Comparison of ENCODE assay signal across 12 mouse cellular contexts in the genomic region with DNA sequence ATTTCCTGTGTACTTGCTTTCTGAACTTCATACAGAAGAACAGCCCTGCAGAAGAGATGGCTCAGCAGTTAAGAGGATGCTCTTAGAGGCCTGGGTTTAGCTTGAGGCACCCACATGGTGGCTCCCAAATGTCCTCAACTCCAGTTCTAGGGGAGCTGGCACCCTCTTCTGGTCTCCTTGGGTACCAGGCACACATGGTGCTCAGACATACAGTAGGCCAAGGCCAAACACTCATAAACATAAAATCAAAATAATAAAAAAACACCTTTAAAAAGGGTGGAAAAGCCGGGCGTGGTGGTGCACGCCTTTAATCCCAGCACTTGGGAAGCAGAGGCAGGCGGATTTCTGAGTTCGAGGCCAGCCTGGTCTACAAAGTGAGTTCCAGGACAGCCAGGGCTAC. TPM values are rescaled to one million over a fixed set of nuclear protein-coding genes. Genes with fewer than 3 reads are reported as not detected.
DNase-seq lines count a peak whose midpoint lies in the region; ATAC-seq and TF ChIP-seq lines count a peak whose summit lies in the region.
"Had no signal": no experiment of that assay in that cellular context is flagged by ENCODE, and none has a peak within 500 bp of the region (broad histone marks: within the 10 kb centered on the region; RNA-seq: fewer than 3 reads in every experiment).

No protein-coding gene starts in this region.

- H3K4me3 ChIP-seq in forebrain, embryonic 10.5 days: peak overlapping the region; percentile 58
- H3K4me3 ChIP-seq in forebrain, postnatal 0 days (ENCODE audit: low read depth, low read length): no peak overlapping the region
- no peak overlapping the region for H3K4me3 ChIP-seq in lung, adult 2 months (replicated peaks; ENCODE audit: extremely low read depth, low read depth, low read length)
- 0 out of 2 replicates have a peak overlapping the region, but pooled peaks have one; percentile 21 for H3K4me3 ChIP-seq in forebrain, embryonic 12.5 days (replicated peaks)
- no peak overlapping the region for H3K4me3 ChIP-seq in midbrain, embryonic 15.5 days
- H3K4me3 ChIP-seq: limb, embryonic 15.5 days; megakaryocyte, embryonic 14.5 days had no signal

- ATAC-seq in forebrain, postnatal 0 days: no peak
- no peak for ATAC-seq in forebrain, embryonic 12.5 days (ENCODE audit: low FRiP score)
- ATAC-seq in midbrain, embryonic 15.5 days (replicated peaks): no peak

- peak overlapping the region; percentile 96 for H3K27ac ChIP-seq in forebrain, embryonic 10.5 days
- H3K27ac ChIP-seq in forebrain, postnatal 0 days (ENCODE audit: low read depth, low read length): no peak overlapping the region
- no peak overlapping the region; the same call in 1 of the 2 replicates for H3K27ac ChIP-seq in forebrain, embryonic 12.5 days
- no peak overlapping the region for H3K27ac ChIP-seq in midbrain, embryonic 15.5 days
- H3K27ac ChIP-seq: limb, embryonic 15.5 days had no signal

- 90% methylated on average over 5 of the region's 5 CpGs for WGBS in forebrain, embryonic 10.5 days
- WGBS in forebrain, postnatal 0 days: 90% methylated on average over 5 of the region's 5 CpGs
- 98% methylated on average over 5 of the region's 5 CpGs for WGBS in lung, adult 2 months
- WGBS in forebrain, embryonic 12.5 days: 69% methylated on average over 5 of the region's 5 CpGs
- 86% methylated on average over 5 of the region's 5 CpGs for WGBS in midbrain, embryonic 15.5 days

- H3K9me3 ChIP-seq in forebrain, embryonic 10.5 days: peaks cover 6% of the 10 kb centered on the region; the same call in 1 of the 2 replicates
- no peaks in the 10 kb centered on the region for H3K9me3 ChIP-seq in forebrain, postnatal 0 days (ENCODE audit: low read length)
- H3K9me3 ChIP-seq in forebrain, embryonic 12.5 days: 0 out of 2 replicates have a peak, but pooled peaks cover 3% of the 10 kb centered on the region
- no peaks in the 10 kb centered on the region for H3K9me3 ChIP-seq in midbrain, embryonic 15.5 days
- H3K9me3 ChIP-seq: limb, embryonic 15.5 days had no signal

- H3K4me1 ChIP-seq in forebrain, embryonic 10.5 days: peaks cover 49% of the 10 kb centered on the region
- H3K4me1 ChIP-seq in forebrain, postnatal 0 days (ENCODE audit: insufficient read depth): peaks cover 4% of the 10 kb centered on the region; the same call in 1 of the 2 replicates
- no peaks in the 10 kb centered on the region for H3K4me1 ChIP-seq in lung, adult 2 months (ENCODE audit: control insufficient read depth, insufficient read depth, low read length)
- H3K4me1 ChIP-seq in forebrain, embryonic 12.5 days: peaks cover 36% of the 10 kb centered on the region
- peaks cover 12% of the 10 kb centered on the region for H3K4me1 ChIP-seq in midbrain, embryonic 15.5 days

- peaks cover 27% of the 10 kb centered on the region for H3K36me3 ChIP-seq in forebrain, embryonic 10.5 days (replicated peaks)
- H3K36me3 ChIP-seq in forebrain, postnatal 0 days (ENCODE audit: insufficient read depth): no peaks in the 10 kb centered on the region
- H3K36me3 ChIP-seq in forebrain, embryonic 12.5 days (replicated peaks): peaks cover 3% of the 10 kb centered on the region; the same call in 1 of the 2 replicates
- H3K36me3 ChIP-seq in midbrain, embryonic 15.5 days (replicated peaks): no peaks in the 10 kb centered on the region
- H3K36me3 ChIP-seq: limb, embryonic 15.5 days had no signal

- TF ChIP-seq CTCF in forebrain, postnatal 0 days (IDR thresholded peaks at IDR 0.05; ENCODE audit: low read depth): no peak
- TF ChIP-seq CTCF in lung, adult 2 months (IDR thresholded peaks at IDR 0.05; ENCODE audit: insufficient read depth, low read length): 0 out of 2 replicates have a peak, but pooled peaks have one; percentile 0

- H3K9ac ChIP-seq in forebrain, postnatal 0 days: no peak overlapping the region
- H3K9ac ChIP-seq in forebrain, embryonic 12.5 days: no peak overlapping the region
- no peak overlapping the region for H3K9ac ChIP-seq in midbrain, embryonic 15.5 days
- H3K9ac ChIP-seq: limb, embryonic 15.5 days had no signal

- H3K4me2 ChIP-seq in forebrain, postnatal 0 days (ENCODE audit: low read depth): no peak overlapping the region
- peak overlapping the region; percentile 57 for H3K4me2 ChIP-seq in forebrain, embryonic 12.5 days
- peak overlapping the region; percentile 35 for H3K4me2 ChIP-seq in midbrain, embryonic 15.5 days
- H3K4me2 ChIP-seq: limb, embryonic 15.5 days had no signal

- no peak for DNase-seq in forebrain, embryonic 10.5 days (ENCODE audit: extremely low spot score, low spot score)
- no peak for DNase-seq in forebrain, postnatal 0 days
- no peak for DNase-seq in lung, adult 2 months
- no peak for DNase-seq in lung, postnatal 36 days
- DNase-seq in right cerebral cortex, postnatal 36 days (ENCODE audit: low spot score in 2 of 2): no peak
- no peak for DNase-seq in spleen, postnatal 36 days (ENCODE audit: low spot score in 2 of 2)
- DNase-seq: cerebellum, adult 9-11 months; heart, postnatal 10 days had no signal

- no peak for TF ChIP-seq POLR2A in lung, adult 2 months (IDR thresholded peaks at IDR 0.05; ENCODE audit: borderline replicate concordance, extremely low read depth, low read depth, low read length)

- no peaks in the 10 kb centered on the region for H3K27me3 ChIP-seq in forebrain, embryonic 10.5 days (ENCODE audit: poor library complexity, severe bottlenecking)
- no peaks in the 10 kb centered on the region for H3K27me3 ChIP-seq in forebrain, postnatal 0 days (ENCODE audit: insufficient read depth, low read length)
- no peaks in the 10 kb centered on the region for H3K27me3 ChIP-seq in forebrain, embryonic 12.5 days
- H3K27me3 ChIP-seq in midbrain, embryonic 15.5 days (replicated peaks): no peaks in the 10 kb centered on the region
- H3K27me3 ChIP-seq: limb, embryonic 15.5 days; megakaryocyte, embryonic 14.5 days had no signal

RNA-seq across cellular contexts. Expression of gene Fank1, which starts 17.9 kb away (rescaled TPM):
- 0.57 and 1.0 TPM in 2 replicates for polyA plus RNA-seq in forebrain, embryonic 10.5 days (2016; fragmentation: Nextera tagmentation; extraction: Ambion mirVana)
- total RNA-seq in forebrain, postnatal 0 days (2014; rRNA removed): 4.5 and 5.1 TPM in 2 replicates
- 5.2 and 9.0 TPM in 2 replicates for polyA plus RNA-seq in forebrain, postnatal 0 days (2015; fragmentation: Nextera tagmentation; extraction: Ambion mirVana)
- polyA plus RNA-seq in lung, adult 2 months (2012; rRNA removed): 1.0 and 3.3 TPM in 2 replicates
- 1.5 TPM in 2 replicates for polyA plus RNA-seq in forebrain, embryonic 12.5 days (2016; fragmentation: Nextera tagmentation; extraction: Ambion mirVana)
- 4.0 and 5.5 TPM in 2 replicates for polyA plus RNA-seq in midbrain, embryonic 15.5 days (2015; fragmentation: Nextera tagmentation; extraction: Ambion mirVana)
- total RNA-seq: heart, postnatal 10 days had no signal
- polyA plus RNA-seq: limb, embryonic 15.5 days had no signal

RNA-seq across cellular contexts. Expression of gene Dhx32, which starts 23.8 kb away (rescaled TPM):
- 79.9 and 85.4 TPM in 2 replicates for polyA plus RNA-seq in forebrain, embryonic 10.5 days (2016; fragmentation: Nextera tagmentation; extraction: Ambion mirVana)
- total RNA-seq in forebrain, postnatal 0 days (2014; rRNA removed): 38.2 and 47.5 TPM in 2 replicates
- polyA plus RNA-seq in forebrain, postnatal 0 days (2015; fragmentation: Nextera tagmentation; extraction: Ambion mirVana): 43.7 and 53.2 TPM in 2 replicates
- polyA plus RNA-seq in lung, adult 2 months (2012; rRNA removed): 14.2 and 22.2 TPM in 2 replicates
- 55.7 and 60.5 TPM in 2 replicates for polyA plus RNA-seq in forebrain, embryonic 12.5 days (2016; fragmentation: Nextera tagmentation; extraction: Ambion mirVana)
- 42.6 and 43.6 TPM in 2 replicates for polyA plus RNA-seq in midbrain, embryonic 15.5 days (2015; fragmentation: Nextera tagmentation; extraction: Ambion mirVana)

RNA-seq across cellular contexts. Expression of gene Uros, which starts 48.8 kb away (rescaled TPM):
- 35.1 and 41.9 TPM in 2 replicates for polyA plus RNA-seq in forebrain, embryonic 10.5 days (2016; fragmentation: Nextera tagmentation; extraction: Ambion mirVana)
- total RNA-seq in forebrain, postnatal 0 days (2014; rRNA removed): 35.7 and 38.2 TPM in 2 replicates
- 38.7 and 42.0 TPM in 2 replicates for polyA plus RNA-seq in forebrain, postnatal 0 days (2015; fragmentation: Nextera tagmentation; extraction: Ambion mirVana)
- 9.0 and 10.4 TPM in 2 replicates for polyA plus RNA-seq in lung, adult 2 months (2012; rRNA removed)
- 39.2 and 40.3 TPM in 2 replicates for polyA plus RNA-seq in forebrain, embryonic 12.5 days (2016; fragmentation: Nextera tagmentation; extraction: Ambion mirVana)
- 60.4 and 62.9 TPM in 2 replicates for polyA plus RNA-seq in midbrain, embryonic 15.5 days (2015; fragmentation: Nextera tagmentation; extraction: Ambion mirVana)

RNA-seq across cellular contexts. Expression of gene Bccip, which starts 49.6 kb away (rescaled TPM):
- polyA plus RNA-seq in forebrain, embryonic 10.5 days (2016; fragmentation: Nextera tagmentation; extraction: Ambion mirVana): 215 and 222 TPM in 2 replicates
- 31.8 and 40.7 TPM in 2 replicates for total RNA-seq in forebrain, postnatal 0 days (2014; rRNA removed)
- polyA plus RNA-seq in forebrain, postnatal 0 days (2015; fragmentation: Nextera tagmentation; extraction: Ambion mirVana): 100.0 and 102 TPM in 2 replicates
- 13.1 and 24.7 TPM in 2 replicates for polyA plus RNA-seq in lung, adult 2 months (2012; rRNA removed)
- polyA plus RNA-seq in forebrain, embryonic 12.5 days (2016; fragmentation: Nextera tagmentation; extraction: Ambion mirVana): 160 and 161 TPM in 2 replicates
- 91.7 and 95.6 TPM in 2 replicates for polyA plus RNA-seq in midbrain, embryonic 15.5 days (2015; fragmentation: Nextera tagmentation; extraction: Ambion mirVana)

Comparison
In these comparisons a context has a peak if more than half of its experiments do, and no peak if none do; other contexts are left out.
1. H3K4me3 ChIP-seq: peak in forebrain, embryonic 10.5 days (single experiment) and forebrain, embryonic 12.5 days (single experiment); none in forebrain, postnatal 0 days (single experiment), lung, adult 2 months (single experiment) and midbrain, embryonic 15.5 days (single experiment).